Mouse (Mus musculus) embryonic facial prominence, embryonic 12.5 days (tissue): ENCODE data around the gene Glb1. TPM values are rescaled to one million over a fixed set of nuclear protein-coding genes. Genes with fewer than 3 reads are reported as not detected.
A peak's percentile ranks its signal among the peaks of the same experiment; 100 is the strongest.

ENCODE experiments used
- ATAC-seq: fragments of 200-750 bp; cut with Nextera tagmentation; 2 replicates; pipeline ENCODE4 v1.8.0; 2017; ENCODE audit not compliant: insufficient number of reproducible peaks, insufficient read depth, low FRiP score, low TSS enrichment
- H3K27ac ChIP-seq: fragments of 300-500 bp; sonication (generic); 2 replicates; pipeline ENCODE4 v1.5.1; 2016; ENCODE audit warnings: mild to moderate bottlenecking
- H3K27me3 ChIP-seq: fragments of 300-500 bp; sonication (generic); 2 replicates; pipeline ENCODE4 v1.6.1; 2016; ENCODE audit warnings: mild to moderate bottlenecking, moderate library complexity
- H3K36me3 ChIP-seq: fragments of 300-500 bp; sonication (generic); 2 replicates; pipeline ENCODE4 v1.6.1; 2016; ENCODE audit warnings: mild to moderate bottlenecking
- H3K4me1 ChIP-seq: fragments of 300-500 bp; sonication (generic); 2 replicates; pipeline ENCODE4 v1.6.1; 2016
- H3K4me2 ChIP-seq: fragments of 300-500 bp; sonication (generic); replicated peaks from 2 replicates; pipeline ENCODE4 v1.6.1; 2016; ENCODE audit warnings: mild to moderate bottlenecking, moderate library complexity
- H3K4me3 ChIP-seq: fragments of 300-500 bp; sonication (generic); 2 replicates; pipeline ENCODE4 v1.5.1; 2016; ENCODE audit warnings: mild to moderate bottlenecking
- H3K9ac ChIP-seq: fragments of 300-500 bp; sonication (generic); 2 replicates; pipeline ENCODE4 v1.6.1; 2016; ENCODE audit warnings: mild to moderate bottlenecking, moderate library complexity
- H3K9me3 ChIP-seq: fragments of 300-500 bp; sonication (generic); 2 replicates; pipeline ENCODE4 v1.6.1; 2016; ENCODE audit warnings: mild to moderate bottlenecking, moderate library complexity
- WGBS: fragments of 180-500 bp; shearing (Covaris S2); methylation state at CpG from one replicate; pipeline ENCODE4 v1.1.7; 2016; 5-methylcytosine and 5-hydroxymethylcytosine counted together
- polyA plus RNA-seq: library from polyadenylated mRNA; unstranded; fragments of >200 nt; fragmentation: Nextera tagmentation; extraction: Ambion mirVana; gene quantifications from 2 replicates; pipeline ENCODE4 v1.2.1, GENCODE M21; 2016

The Glb1 gene
- polyA plus RNA-seq, 1 experiment from 2014 or later, result 28.9 TPM

- no peak for ATAC-seq
- Histone ChIP-seq H3K9me3 (no peaks in the 10 kb centered on the region), H3K4me2 (no peak overlapping the region), H3K27ac (no peak overlapping the region), H3K27me3 (no peaks in the 10 kb centered on the region), H3K36me3 (no peaks in the 10 kb centered on the region), H3K4me1 (no peaks in the 10 kb centered on the region), H3K4me3 (no peak overlapping the region), H3K9ac (no peak overlapping the region)
- 81% methylated on average over 5 of the region's 5 CpGs for WGBS
Observed at GRCm38 (mm10) chr9:114448700-114449099, 47.8 kb downstream of the Glb1 start.

DNA sequence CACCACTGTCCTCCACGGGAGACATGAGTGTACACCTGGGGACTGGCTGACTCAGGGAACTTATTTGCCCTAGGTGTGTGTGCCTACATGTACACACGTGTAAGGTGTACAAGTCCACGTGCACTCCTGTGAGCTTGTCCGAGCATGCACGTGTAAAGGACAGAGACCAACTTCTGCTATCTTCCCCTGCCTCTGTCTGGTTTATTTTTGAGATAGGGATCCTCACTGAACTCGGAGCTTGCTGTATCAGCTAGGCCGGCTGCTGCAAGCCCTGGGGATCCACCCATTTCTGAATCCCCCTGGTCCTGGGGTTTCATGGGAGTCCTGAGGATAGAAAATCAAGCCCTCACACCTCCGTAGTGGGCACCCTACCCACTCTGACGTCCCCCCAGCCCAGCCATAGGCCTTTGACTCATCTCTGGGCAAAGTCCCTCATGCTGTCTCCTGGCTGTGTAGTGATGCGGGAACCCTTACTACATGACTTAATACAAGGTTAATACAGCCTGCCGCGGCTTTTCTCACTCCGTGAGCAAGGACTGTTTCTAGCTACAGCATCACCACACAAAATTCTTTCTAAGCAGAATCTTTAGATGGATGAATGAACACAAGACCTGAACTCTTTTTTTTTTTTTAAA lies 48.4 kb downstream of the Glb1 start:
- 90% methylated on average over 13 of the region's 13 CpGs for WGBS

DNA sequence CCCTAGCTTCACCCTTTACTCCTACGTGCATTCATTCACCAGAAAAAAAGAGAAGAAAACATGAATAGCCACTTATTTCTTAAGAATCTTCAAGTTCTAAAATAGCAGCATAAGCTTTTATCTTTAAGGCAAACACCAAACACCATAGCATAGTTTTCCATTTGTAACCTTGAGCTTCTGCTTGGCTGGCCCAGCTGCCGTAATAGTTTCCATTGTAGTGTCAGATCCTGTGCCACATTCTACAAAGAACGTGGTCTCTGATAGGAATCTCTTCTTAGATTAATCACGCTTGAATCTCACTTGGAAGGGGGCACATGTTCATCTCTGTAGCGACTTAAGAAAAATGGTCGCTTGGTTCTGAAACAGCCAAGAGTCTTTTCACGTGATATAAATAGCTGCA lies 50.7 kb downstream of the Glb1 start:
- no peaks in the 10 kb centered on the region for H3K9me3 ChIP-seq
- WGBS, result 84% methylated on average over 7 of the region's 7 CpGs
- H3K4me1 ChIP-seq, result no peaks in the 10 kb centered on the region
- H3K4me2 ChIP-seq, result no peak overlapping the region
- H3K4me3 ChIP-seq, result no peak overlapping the region
- 0 out of 2 replicates have a peak, but pooled peaks cover 3% of the 10 kb centered on the region for H3K36me3 ChIP-seq
- H3K9ac ChIP-seq, result no peak overlapping the region
- ATAC-seq, result no peak
- no peak overlapping the region for H3K27ac ChIP-seq
- H3K27me3 ChIP-seq, result no peaks in the 10 kb centered on the region

More for the DNA sequence above, 48.4 kb downstream of the Glb1 start:
- 0 out of 2 replicates have a peak, but pooled peaks have one; percentile 15 for ATAC-seq
- Histone ChIP-seq H3K4me2 (no peak overlapping the region), H3K27ac (no peak overlapping the region), H3K9ac (no peak overlapping the region), H3K9me3 (no peaks in the 10 kb centered on the region), H3K4me3 (no peak overlapping the region), H3K4me1 (no peaks in the 10 kb centered on the region), H3K36me3 (no peaks in the 10 kb centered on the region), H3K27me3 (no peaks in the 10 kb centered on the region)

- no peaks in the 10 kb centered on the region for H3K27me3 ChIP-seq
- H3K9me3 ChIP-seq, result no peaks in the 10 kb centered on the region
- H3K4me1 ChIP-seq, result no peaks in the 10 kb centered on the region
- H3K36me3 ChIP-seq, result peaks cover 7% of the 10 kb centered on the region; the same call in 1 of the 2 replicates
- no peak overlapping the region for H3K9ac ChIP-seq
- no peak for ATAC-seq
- WGBS, result 90% methylated on average over 6 of the region's 6 CpGs
- H3K4me3 ChIP-seq, result no peak overlapping the region
- no peak overlapping the region for H3K27ac ChIP-seq
- no peak overlapping the region for H3K4me2 ChIP-seq
Observed at GRCm38 (mm10) chr9:114452418-114452817, 51.5 kb downstream of the Glb1 start.

- H3K4me3 ChIP-seq, result no peak overlapping the region
- H3K9ac ChIP-seq, result no peak overlapping the region
- 73% methylated on average over 2 of the region's 2 CpGs for WGBS
- no peak overlapping the region for H3K27ac ChIP-seq
- no peak overlapping the region for H3K4me2 ChIP-seq
- peaks cover 12% of the 10 kb centered on the region; the same call in 1 of the 2 replicates for H3K36me3 ChIP-seq
- no peaks in the 10 kb centered on the region for H3K27me3 ChIP-seq
- no peaks in the 10 kb centered on the region for H3K4me1 ChIP-seq
- no peaks in the 10 kb centered on the region for H3K9me3 ChIP-seq
- no peak for ATAC-seq
Observed at GRCm38 (mm10) chr9:114455420-114455819, 54.5 kb downstream of the Glb1 start.

GRCm38 (mm10) chr9:114458436-114458835 lies 57.6 kb downstream of the Glb1 start:
- Histone ChIP-seq H3K4me3 (no peak overlapping the region), H3K4me1 (no peaks in the 10 kb centered on the region), H3K27me3 (no peaks in the 10 kb centered on the region), H3K36me3 (peaks cover 20% of the 10 kb centered on the region), H3K9ac (no peak overlapping the region), H3K4me2 (no peak overlapping the region), H3K27ac (no peak overlapping the region), H3K9me3 (no peaks in the 10 kb centered on the region)
- WGBS, result 84% methylated on average over 3 of the region's 3 CpGs
- ATAC-seq, result no peak

DNA sequence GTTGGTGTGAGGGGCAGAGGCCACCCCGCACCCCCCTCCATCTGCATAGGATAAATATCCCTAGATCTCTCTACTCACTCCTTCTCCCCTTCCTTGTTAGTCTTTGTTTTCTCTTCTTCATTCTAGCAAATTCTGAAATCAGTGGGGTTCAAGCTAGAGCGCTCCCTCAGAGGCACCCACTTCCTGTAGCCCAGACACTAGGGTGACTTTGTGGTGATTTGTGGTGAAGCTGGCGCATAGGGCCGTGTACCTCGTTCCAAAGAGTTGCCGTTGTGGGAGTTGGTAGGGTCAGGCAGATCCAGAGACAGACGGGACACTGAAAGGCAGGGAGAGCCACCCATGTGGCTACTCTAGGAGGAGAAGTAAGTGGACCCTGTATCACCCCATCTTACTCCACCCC lies 61.7 kb downstream of the Glb1 start:
- no peak for ATAC-seq
- 90% methylated on average over 7 of the region's 7 CpGs for WGBS
- peaks cover 23% of the 10 kb centered on the region for H3K36me3 ChIP-seq

DNA sequence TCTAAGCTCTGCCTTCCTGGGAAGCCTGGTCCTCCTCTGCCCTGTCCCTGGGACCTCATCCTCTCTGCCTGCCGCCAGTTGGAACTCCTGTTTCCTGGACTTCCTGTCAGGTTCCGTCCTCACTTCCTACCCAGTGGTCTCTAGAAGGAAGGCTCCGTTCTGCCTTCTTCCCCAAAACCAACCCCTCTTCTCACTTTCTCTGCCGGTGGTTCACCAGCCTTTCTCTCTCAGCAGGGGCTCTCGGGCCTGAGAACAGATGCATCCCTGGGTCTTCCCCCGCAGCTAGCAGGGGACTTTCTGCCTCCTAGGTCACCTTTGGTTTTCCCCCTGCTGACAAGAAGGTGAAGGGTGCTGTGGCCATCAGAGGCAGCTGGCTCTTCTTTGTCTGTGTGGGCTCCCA lies 64.6 kb downstream of the Glb1 start:
- Histone ChIP-seq H3K9me3 (no peaks in the 10 kb centered on the region), H3K4me2 (no peak overlapping the region), H3K4me1 (0 out of 2 replicates have a peak, but pooled peaks cover 3% of the 10 kb centered on the region), H3K27ac (no peak overlapping the region), H3K4me3 (no peak overlapping the region), H3K36me3 (peaks cover 20% of the 10 kb centered on the region), H3K27me3 (no peaks in the 10 kb centered on the region), H3K9ac (no peak overlapping the region)
- WGBS, result 78% methylated on average over 6 of the region's 6 CpGs
- ATAC-seq, result no peak

More for the DNA sequence above, 61.7 kb downstream of the Glb1 start:
- H3K4me2 ChIP-seq, result no peak overlapping the region
- H3K27me3 ChIP-seq, result no peaks in the 10 kb centered on the region
- no peaks in the 10 kb centered on the region for H3K9me3 ChIP-seq
- H3K4me3 ChIP-seq, result no peak overlapping the region
- no peak overlapping the region for H3K9ac ChIP-seq
- H3K4me1 ChIP-seq, result 0 out of 2 replicates have a peak, but pooled peaks cover 3% of the 10 kb centered on the region
- H3K27ac ChIP-seq, result no peak overlapping the region

- no peak for ATAC-seq
Observed at GRCm38 (mm10) chr9:114466871-114467270, 66.0 kb downstream of the Glb1 start.

GRCm38 (mm10) chr9:114468217-114468616 lies 67.3 kb downstream of the Glb1 start:
- peaks cover 12% of the 10 kb centered on the region for H3K36me3 ChIP-seq
- 83% methylated on average over 5 of the region's 5 CpGs for WGBS
- H3K9me3 ChIP-seq, result no peaks in the 10 kb centered on the region
- H3K4me3 ChIP-seq, result no peak overlapping the region
- ATAC-seq, result no peak
- no peak overlapping the region for H3K27ac ChIP-seq
- 0 out of 2 replicates have a peak, but pooled peaks cover 3% of the 10 kb centered on the region for H3K4me1 ChIP-seq
- no peaks in the 10 kb centered on the region for H3K27me3 ChIP-seq
- H3K9ac ChIP-seq, result no peak overlapping the region
- H3K4me2 ChIP-seq, result no peak overlapping the region

More at GRCm38 (mm10) chr9:114466871-114467270, 66.0 kb downstream of the Glb1 start:
- Histone ChIP-seq H3K4me2 (no peak overlapping the region), H3K9me3 (no peaks in the 10 kb centered on the region), H3K4me1 (0 out of 2 replicates have a peak, but pooled peaks cover 3% of the 10 kb centered on the region), H3K4me3 (no peak overlapping the region), H3K36me3 (peaks cover 12% of the 10 kb centered on the region), H3K27me3 (no peaks in the 10 kb centered on the region), H3K27ac (no peak overlapping the region), H3K9ac (no peak overlapping the region)
- WGBS, result 71% methylated on average over 7 of the region's 7 CpGs

GRCm38 (mm10) chr9:114468701-114469100 lies 67.8 kb downstream of the Glb1 start:
- H3K27ac ChIP-seq, result no peak overlapping the region
- 92% methylated on average over 4 of the region's 4 CpGs for WGBS
- no peaks in the 10 kb centered on the region for H3K27me3 ChIP-seq
- H3K9ac ChIP-seq, result no peak overlapping the region
- H3K36me3 ChIP-seq, result peaks cover 11% of the 10 kb centered on the region
- no peaks in the 10 kb centered on the region for H3K9me3 ChIP-seq
- ATAC-seq, result no peak
- 0 out of 2 replicates have a peak, but pooled peaks cover 3% of the 10 kb centered on the region for H3K4me1 ChIP-seq
- H3K4me2 ChIP-seq, result no peak overlapping the region
- H3K4me3 ChIP-seq, result no peak overlapping the region

DNA sequence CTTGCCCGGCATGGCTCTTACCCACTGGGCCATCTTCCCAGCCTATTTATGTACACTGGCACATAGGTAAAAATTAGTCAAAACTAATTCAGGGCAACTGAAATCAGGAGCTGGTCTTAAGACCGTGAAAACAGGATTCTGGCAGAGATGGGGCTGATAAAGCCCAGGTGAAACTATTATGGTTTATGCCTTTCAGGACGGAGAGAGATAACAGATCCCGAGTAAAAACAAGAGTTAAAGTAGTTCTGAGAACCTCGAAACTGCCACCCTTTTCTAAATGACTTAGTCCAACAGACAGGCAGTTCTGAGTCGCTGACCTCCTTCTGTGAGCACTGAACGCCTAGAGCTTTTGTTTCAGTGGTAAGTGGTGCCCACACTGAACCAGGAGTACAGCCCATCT lies 71.0 kb downstream of the Glb1 start:
- no peak overlapping the region for H3K27ac ChIP-seq
- no peak overlapping the region for H3K9ac ChIP-seq
- WGBS, result 76% methylated on average over 7 of the region's 7 CpGs
- H3K9me3 ChIP-seq, result no peaks in the 10 kb centered on the region
- no peaks in the 10 kb centered on the region for H3K36me3 ChIP-seq
- H3K4me3 ChIP-seq, result no peak overlapping the region
- no peaks in the 10 kb centered on the region for H3K27me3 ChIP-seq
- H3K4me1 ChIP-seq, result 0 out of 2 replicates have a peak, but pooled peaks cover 3% of the 10 kb centered on the region
- ATAC-seq, result no peak
- no peak overlapping the region for H3K4me2 ChIP-seq
